Mouse (Mus musculus) retina, adult 2 months (tissue): ENCODE results near the gene Olfr718-ps1.

Experiments used
- DNase-seq: peaks from one replicate; pipeline ENCODE4 v3.0.0-alpha.2; 2012; ENCODE audit warnings: low read depth, low spot score

Gene Olfr718-ps1

GRCm38 (mm10) chr5:143129101-143129500, 18.3 kb downstream of the Olfr718-ps1 start:
- no peak for DNase-seq

GRCm38 (mm10) chr5:143127837-143128236, 19.5 kb downstream of the Olfr718-ps1 start:
- no peak for DNase-seq

- DNase-seq = no peak
These were observed 20.5 kb downstream of the Olfr718-ps1 start for GRCm38 (mm10) chr5:143126908-143127307.

- no peak for DNase-seq
These were observed 21.3 kb downstream of the Olfr718-ps1 start for GRCm38 (mm10) chr5:143126089-143126488.

GRCm38 (mm10) chr5:143125601-143126000, 21.8 kb downstream of the Olfr718-ps1 start:
- no peak for DNase-seq

GRCm38 (mm10) chr5:143124805-143125378, 22.5 kb downstream of the Olfr718-ps1 start:
- no peak for DNase-seq

- DNase-seq = no peak
These were observed 24.7 kb downstream of the Olfr718-ps1 start for GRCm38 (mm10) chr5:143122673-143123072.

- no peak for DNase-seq
These were observed 25.3 kb downstream of the Olfr718-ps1 start for GRCm38 (mm10) chr5:143122125-143122524.

GRCm38 (mm10) chr5:143112281-143113246, 34.8 kb downstream of the Olfr718-ps1 start, which contains the start of gene Rnf216:
Rnf216 (minus strand) TSS chr5:143112994.
- DNase-seq = peak; percentile 90

- no peak for DNase-seq
These were observed 40.5 kb downstream of the Olfr718-ps1 start for GRCm38 (mm10) chr5:143106842-143107241.

- DNase-seq = no peak
These were observed 44.1 kb downstream of the Olfr718-ps1 start for GRCm38 (mm10) chr5:143103231-143103630.

- DNase-seq = no peak
These were observed 45.8 kb downstream of the Olfr718-ps1 start for GRCm38 (mm10) chr5:143101626-143102025.

GRCm38 (mm10) chr5:143095256-143095655, 52.1 kb downstream of the Olfr718-ps1 start:
- DNase-seq = no peak

- DNase-seq = no peak
These were observed 54.5 kb downstream of the Olfr718-ps1 start for GRCm38 (mm10) chr5:143092891-143093290.

GRCm38 (mm10) chr5:143084898-143085297, 62.5 kb downstream of the Olfr718-ps1 start:
- DNase-seq = no peak
